Mouse (Mus musculus) liver, embryonic 15.5 days (tissue): ENCODE results near the gene Plcg1. TPM values are rescaled to one million over a fixed set of nuclear protein-coding genes. Genes with fewer than 3 reads are reported as not detected.

Experiments used
- ATAC-seq: fragments of 200-750 bp; cut with Nextera tagmentation; 2 replicates; pipeline ENCODE4 v1.8.0; 2017; ENCODE audit warnings: moderate number of reproducible peaks, mild to moderate bottlenecking, moderate library complexity; ENCODE audit not compliant: insufficient read depth
- H3K27ac ChIP-seq: fragments of 300-500 bp; sonication (generic); replicated peaks from 2 replicates; pipeline ENCODE4 v1.5.1; 2015; ENCODE audit warnings: mild to moderate bottlenecking, inconsistent platforms
- H3K27me3 ChIP-seq: fragments of 300-500 bp; sonication (generic); 2 replicates; pipeline ENCODE4 v1.6.1; 2015; ENCODE audit warnings: mild to moderate bottlenecking, inconsistent platforms
- H3K36me3 ChIP-seq: fragments of 300-500 bp; sonication (generic); replicated peaks from 2 replicates; pipeline ENCODE4 v1.6.1; 2015; ENCODE audit warnings: moderate library complexity, mild to moderate bottlenecking, inconsistent platforms
- H3K4me1 ChIP-seq: fragments of 300-500 bp; sonication (generic); replicated peaks from 2 replicates; pipeline ENCODE4 v1.6.1; 2015; ENCODE audit warnings: inconsistent platforms
- H3K4me2 ChIP-seq: fragments of 300-500 bp; sonication (generic); 2 replicates; pipeline ENCODE4 v1.6.1; 2015; ENCODE audit warnings: moderate library complexity, mild to moderate bottlenecking, inconsistent platforms
- H3K4me3 ChIP-seq: fragments of 300-500 bp; sonication (generic); replicated peaks from 2 replicates; pipeline ENCODE4 v1.5.1; 2015; ENCODE audit warnings: mild to moderate bottlenecking, inconsistent platforms
- H3K9ac ChIP-seq: fragments of 300-500 bp; sonication (generic); 2 replicates; pipeline ENCODE4 v1.6.1; 2015; ENCODE audit warnings: moderate library complexity, mild to moderate bottlenecking, inconsistent platforms
- H3K9me3 ChIP-seq: fragments of 300-500 bp; sonication (generic); replicated peaks from 2 replicates; pipeline ENCODE4 v1.6.1; 2016; ENCODE audit warnings: inconsistent platforms
- WGBS: fragments of 180-500 bp; shearing (Covaris S2); methylation state at CpG from one replicate; pipeline ENCODE4 v1.1.7; 2015; ENCODE audit warnings: mixed read lengths; ENCODE audit not compliant: insufficient replicate concordance; 5-methylcytosine and 5-hydroxymethylcytosine counted together
- polyA plus RNA-seq: library from polyadenylated mRNA; unstranded; fragments of >200 nt; fragmentation: Nextera tagmentation; extraction: Ambion mirVana; gene quantifications from 2 replicates; pipeline ENCODE4 v1.2.1, GENCODE M21; 2015

Plcg1 gene
- polyA plus RNA-seq, 1 experiment from 2014 or later = 4.5 TPM

DNA sequence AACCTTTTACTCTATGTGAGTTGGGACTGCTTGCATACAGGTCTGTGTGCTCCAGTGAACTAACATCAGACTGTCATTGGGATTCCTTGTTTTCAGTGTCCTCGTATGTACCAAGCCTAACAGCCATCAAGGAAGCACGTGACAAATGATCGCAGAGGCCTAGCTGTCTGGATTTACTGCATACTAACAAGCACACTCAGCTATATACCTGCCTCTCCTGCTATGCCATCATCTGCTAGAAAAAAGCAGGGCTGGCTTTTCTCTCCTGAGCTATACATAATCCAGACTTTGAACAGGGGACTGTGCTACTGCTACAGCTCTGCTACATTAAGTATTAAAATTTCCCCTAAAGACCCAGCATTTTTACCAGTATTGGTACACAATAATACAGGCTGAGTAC, 71.2 kb downstream of the Plcg1 start:
- H3K27ac ChIP-seq = no peak overlapping the region
- H3K9ac ChIP-seq = no peak overlapping the region
- no peaks in the 10 kb centered on the region for H3K27me3 ChIP-seq
- no peaks in the 10 kb centered on the region for H3K4me1 ChIP-seq
- H3K36me3 ChIP-seq = no peaks in the 10 kb centered on the region
- 86% methylated on average over 3 of the region's 3 CpGs for WGBS
- no peaks in the 10 kb centered on the region for H3K9me3 ChIP-seq
- no peak overlapping the region for H3K4me2 ChIP-seq
- ATAC-seq = no peak
- no peak overlapping the region for H3K4me3 ChIP-seq

GRCm38 (mm10) chr2:160804794-160805527, 73.9 kb downstream of the Plcg1 start:
- no peaks in the 10 kb centered on the region for H3K9me3 ChIP-seq
- WGBS = 59% methylated on average over 4 of the region's 4 CpGs
- ATAC-seq = no peak
- H3K4me2 ChIP-seq = no peak overlapping the region
- no peaks in the 10 kb centered on the region for H3K4me1 ChIP-seq
- 0 out of 2 replicates have a peak, but pooled peaks cover 2% of the 10 kb centered on the region for H3K36me3 ChIP-seq
- H3K9ac ChIP-seq = no peak overlapping the region
- H3K4me3 ChIP-seq = no peak overlapping the region
- no peak overlapping the region for H3K27ac ChIP-seq
- H3K27me3 ChIP-seq = no peaks in the 10 kb centered on the region

GRCm38 (mm10) chr2:160806091-160806521, 75.0 kb downstream of the Plcg1 start:
- ATAC-seq = no peak
- H3K36me3 ChIP-seq = 0 out of 2 replicates have a peak, but pooled peaks cover 2% of the 10 kb centered on the region
- H3K4me3 ChIP-seq = no peak overlapping the region
- H3K9ac ChIP-seq = no peak overlapping the region
- H3K27me3 ChIP-seq = no peaks in the 10 kb centered on the region
- no peak overlapping the region for H3K27ac ChIP-seq
- no peak overlapping the region for H3K4me2 ChIP-seq
- no peaks in the 10 kb centered on the region for H3K9me3 ChIP-seq
- WGBS = 50% methylated on average over 3 of the region's 3 CpGs
- no peaks in the 10 kb centered on the region for H3K4me1 ChIP-seq

DNA sequence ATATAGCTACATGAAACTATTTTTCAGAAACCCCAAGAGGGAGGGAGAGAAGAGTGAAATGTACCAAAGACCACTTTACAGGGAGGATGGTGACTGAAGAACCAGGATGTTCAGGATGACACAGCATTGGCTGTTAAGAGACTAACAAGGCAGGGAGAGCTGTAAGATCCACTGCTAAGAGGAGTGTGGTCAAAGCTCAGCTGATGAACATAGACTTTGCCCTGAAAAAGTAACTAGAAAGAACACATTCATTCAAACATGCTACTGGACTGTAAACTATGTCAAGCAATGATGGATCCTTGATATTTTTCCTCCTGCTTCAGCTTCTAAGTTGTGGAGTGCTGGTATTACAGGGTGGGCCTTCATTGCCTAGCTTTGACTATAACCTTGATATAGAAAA, 79.3 kb downstream of the Plcg1 start:
- Histone ChIP-seq H3K27ac (no peak overlapping the region), H3K9ac (no peak overlapping the region), H3K9me3 (no peaks in the 10 kb centered on the region), H3K36me3 (0 out of 2 replicates have a peak, but pooled peaks cover 2% of the 10 kb centered on the region), H3K27me3 (no peaks in the 10 kb centered on the region), H3K4me3 (no peak overlapping the region), H3K4me1 (no peaks in the 10 kb centered on the region), H3K4me2 (no peak overlapping the region)
- ATAC-seq = no peak

DNA sequence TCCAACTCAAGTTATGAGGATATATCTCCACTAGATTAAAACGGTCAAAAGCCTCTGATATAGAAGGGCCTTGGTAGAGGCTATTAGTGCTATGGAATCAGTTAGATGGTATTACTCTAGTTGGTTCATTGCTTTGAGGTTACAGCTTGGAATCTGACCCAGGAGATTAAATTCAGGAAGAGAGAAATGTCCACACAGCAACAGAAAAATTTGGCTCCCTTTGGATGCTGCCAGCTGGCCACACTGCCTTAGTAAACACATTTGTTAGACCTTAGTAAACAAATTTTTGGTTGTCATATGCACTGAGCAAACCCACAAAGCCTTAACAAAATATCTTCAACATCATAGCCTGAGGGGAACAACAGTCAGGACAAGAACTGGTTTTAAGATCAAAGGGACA, 79.7 kb downstream of the Plcg1 start:
- Histone ChIP-seq H3K27ac (no peak overlapping the region), H3K4me2 (no peak overlapping the region), H3K9me3 (no peaks in the 10 kb centered on the region), H3K27me3 (no peaks in the 10 kb centered on the region), H3K4me1 (no peaks in the 10 kb centered on the region), H3K4me3 (no peak overlapping the region), H3K9ac (no peak overlapping the region), H3K36me3 (0 out of 2 replicates have a peak, but pooled peaks cover 2% of the 10 kb centered on the region)
- WGBS = 50% methylated on average over 1 of the region's 1 CpGs
- ATAC-seq = no peak

Other genes with a start within 250 kb of the Plcg1 start
- gene Top1, start 85.4 kb upstream of the Plcg1 start, polyA plus RNA-seq = 55.3 and 56.7 TPM in 2 replicates
- gene Zhx3, start 141.7 kb downstream of the Plcg1 start, polyA plus RNA-seq = 2.3 and 2.8 TPM in 2 replicates
- 0.41 and 0.74 TPM in 2 replicates for gene Lpin3, start 149.4 kb downstream of the Plcg1 start, polyA plus RNA-seq
- gene Emilin3, start 181.0 kb downstream of the Plcg1 start, polyA plus RNA-seq = 0.55 and 0.64 TPM in 2 replicates